Mouse (Mus musculus) megakaryocyte, embryonic 14.5 days (primary cell): ENCODE measurements around the gene Parp11.

ENCODE experiments used
- FLI1 ChIP-seq: IDR thresholded peaks from 2 replicates; pipeline ENCODE4 v1.6.1; 2012; ENCODE audit warnings: low read length, inconsistent platforms, mixed read lengths
- GATA1 ChIP-seq: IDR thresholded peaks from 3 replicates; pipeline ENCODE4 v1.6.1; 2012; ENCODE audit warnings: mixed read lengths, low read length, inconsistent platforms, borderline replicate concordance

DNA sequence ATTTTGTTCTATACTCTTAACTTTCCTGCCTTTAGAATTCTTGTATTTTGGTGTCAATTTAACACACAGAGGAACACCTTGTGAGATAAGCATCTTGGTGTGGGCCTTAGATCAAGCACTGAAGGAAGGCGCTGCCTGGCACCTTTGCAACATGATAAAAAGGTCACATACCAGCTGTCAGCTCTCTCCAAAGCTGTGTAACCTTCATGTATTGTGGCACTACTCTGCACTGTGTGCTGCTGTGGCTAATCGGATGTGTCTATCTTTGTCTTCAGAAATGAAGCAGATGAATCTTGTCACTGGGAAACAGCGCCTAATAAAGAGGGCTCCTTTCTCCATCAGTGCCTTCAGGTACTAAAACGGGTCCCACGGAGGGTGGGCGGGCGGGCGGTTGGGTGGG is 27.3 kb downstream of the Parp11 start:
- TF ChIP-seq GATA1 (no peak), FLI1 (no peak)
